22 mouse cellular contexts compared by ENCODE assay signal in genomic region chr8:114911031-114911580, GRCm38 (mm10).
A peak's percentile ranks its signal among the peaks of the same experiment; 100 is the strongest.
DNase-seq lines count a peak whose midpoint lies in the region; ATAC-seq lines count a peak whose summit lies in the region.
"Had no signal": no experiment of that assay in that cellular context is flagged by ENCODE, and none has a peak within 500 bp of the region (broad histone marks: within the 10 kb centered on the region; RNA-seq: fewer than 3 reads in every experiment).

No protein-coding gene starts in this region.

- H3K4me2 ChIP-seq in hindbrain, embryonic 11.5 days (replicated peaks; ENCODE audit: low read depth, low read length) = no peak overlapping the region
- H3K4me2 ChIP-seq in forebrain, embryonic 15.5 days (replicated peaks) = peak overlapping the region; percentile 36
- H3K4me2 ChIP-seq in hindbrain, embryonic 15.5 days = peak overlapping the region; percentile 42
- peak overlapping the region; percentile 44 for H3K4me2 ChIP-seq in neural tube, embryonic 12.5 days (replicated peaks)
- H3K4me2 ChIP-seq: heart, embryonic 11.5 days; limb, embryonic 13.5 days; liver, embryonic 13.5 days; lung, embryonic 15.5 days; stomach, embryonic 15.5 days had no signal

- peaks cover 3% of the 10 kb centered on the region; the same call in 1 of the 2 replicates for H3K4me1 ChIP-seq in hindbrain, embryonic 11.5 days (replicated peaks; ENCODE audit: control insufficient read depth, insufficient read depth, low read length)
- peaks cover 45% of the 10 kb centered on the region for H3K4me1 ChIP-seq in hindbrain, embryonic 10.5 days (replicated peaks)
- H3K4me1 ChIP-seq in forebrain, embryonic 15.5 days = peaks cover 12% of the 10 kb centered on the region
- H3K4me1 ChIP-seq in hindbrain, embryonic 15.5 days (replicated peaks) = peaks cover 20% of the 10 kb centered on the region
- peaks cover 22% of the 10 kb centered on the region for H3K4me1 ChIP-seq in neural tube, embryonic 12.5 days
- H3K4me1 ChIP-seq: liver, embryonic 13.5 days; stomach, embryonic 15.5 days had no signal

- H3K9ac ChIP-seq in hindbrain, embryonic 11.5 days (ENCODE audit: low read depth, low read length) = no peak overlapping the region
- no peak overlapping the region; the same call in 1 of the 2 replicates for H3K9ac ChIP-seq in forebrain, embryonic 15.5 days (replicated peaks)
- H3K9ac ChIP-seq in hindbrain, embryonic 15.5 days = 0 out of 2 replicates have a peak overlapping the region, but pooled peaks have one; percentile 6
- H3K9ac ChIP-seq in neural tube, embryonic 12.5 days = 0 out of 2 replicates have a peak overlapping the region, but pooled peaks have one; percentile 9
- H3K9ac ChIP-seq: limb, embryonic 13.5 days; liver, embryonic 13.5 days; lung, embryonic 15.5 days; stomach, embryonic 15.5 days had no signal

- H3K36me3 ChIP-seq in hindbrain, embryonic 11.5 days (ENCODE audit: control insufficient read depth, insufficient read depth, low read length) = no peaks in the 10 kb centered on the region
- no peaks in the 10 kb centered on the region for H3K36me3 ChIP-seq in hindbrain, embryonic 10.5 days
- H3K36me3 ChIP-seq in forebrain, embryonic 15.5 days = no peaks in the 10 kb centered on the region
- no peaks in the 10 kb centered on the region for H3K36me3 ChIP-seq in hindbrain, embryonic 15.5 days
- H3K36me3 ChIP-seq in neural tube, embryonic 12.5 days = no peaks in the 10 kb centered on the region
- H3K36me3 ChIP-seq: limb, embryonic 13.5 days; liver, embryonic 13.5 days; lung, embryonic 15.5 days; stomach, embryonic 15.5 days had no signal

- no peak overlapping the region for H3K27ac ChIP-seq in hindbrain, embryonic 11.5 days (ENCODE audit: low read depth, low read length)
- H3K27ac ChIP-seq in hindbrain, embryonic 10.5 days = no peak overlapping the region
- no peak overlapping the region for H3K27ac ChIP-seq in forebrain, embryonic 15.5 days (replicated peaks)
- H3K27ac ChIP-seq in hindbrain, embryonic 15.5 days (replicated peaks) = no peak overlapping the region
- H3K27ac ChIP-seq in neural tube, embryonic 12.5 days = no peak overlapping the region
- H3K27ac ChIP-seq: gastrocnemius, adult 2 months; limb, embryonic 13.5 days; liver, embryonic 13.5 days; lung, embryonic 15.5 days; macrophage; stomach, embryonic 15.5 days had no signal

- no peaks in the 10 kb centered on the region for H3K27me3 ChIP-seq in hindbrain, embryonic 11.5 days (ENCODE audit: control insufficient read depth, insufficient read depth, low read length)
- H3K27me3 ChIP-seq in hindbrain, embryonic 10.5 days (ENCODE audit: insufficient read depth, poor library complexity, severe bottlenecking) = 0 out of 2 replicates have a peak, but pooled peaks cover 5% of the 10 kb centered on the region
- H3K27me3 ChIP-seq in forebrain, embryonic 15.5 days = no peaks in the 10 kb centered on the region
- no peaks in the 10 kb centered on the region for H3K27me3 ChIP-seq in hindbrain, embryonic 15.5 days
- no peaks in the 10 kb centered on the region for H3K27me3 ChIP-seq in neural tube, embryonic 12.5 days (replicated peaks)
- H3K27me3 ChIP-seq: CH12.LX; limb, embryonic 13.5 days; liver, embryonic 13.5 days; lung, embryonic 15.5 days; stomach, embryonic 15.5 days had no signal

- DNase-seq in hindbrain, embryonic 11.5 days (ENCODE audit: low spot score) = peak; percentile 14
- DNase-seq in hindbrain, embryonic 10.5 days (ENCODE audit: low spot score) = no peak
- DNase-seq in frontal cortex, adult 2 months (ENCODE audit: extremely low spot score in 1 of 2, low spot score in 1 of 2) = no peak
- DNase-seq in embryo, embryonic 10 days (ENCODE audit: low spot score) = no peak
- DNase-seq: adrenal gland, postnatal 14 days; cerebellum, adult 11 months; cerebellum, postnatal 36 days; gastrocnemius, adult 2 months; heart, postnatal 10 days; liver, embryonic 13.5 days; retina, postnatal 1 day; thymus, adult 2 months had no signal

- 51% methylated on average over 17 of the region's 17 CpGs for WGBS in hindbrain, embryonic 11.5 days
- WGBS in hindbrain, embryonic 10.5 days = 71% methylated on average over 17 of the region's 17 CpGs
- 26% methylated on average over 17 of the region's 17 CpGs for WGBS in forebrain, embryonic 15.5 days
- WGBS in hindbrain, embryonic 15.5 days = 14% methylated on average over 17 of the region's 17 CpGs
- 26% methylated on average over 17 of the region's 17 CpGs for WGBS in neural tube, embryonic 12.5 days

- no peak for ATAC-seq in hindbrain, embryonic 11.5 days (ENCODE audit: low FRiP score)
- ATAC-seq in forebrain, embryonic 15.5 days (replicated peaks) = no peak
- ATAC-seq in hindbrain, embryonic 15.5 days (ENCODE audit: low FRiP score, low read depth) = no peak
- no peak for ATAC-seq in neural tube, embryonic 12.5 days (ENCODE audit: low FRiP score, low read depth)
- no peak for ATAC-seq in megakaryocyte-erythroid progenitor cell, adult 5-6 weeks (replicated peaks; ENCODE audit: low FRiP score, low TSS enrichment, poor library complexity, severe bottlenecking)

- H3K4me3 ChIP-seq in hindbrain, embryonic 11.5 days (ENCODE audit: low read depth, low read length) = no peak overlapping the region
- H3K4me3 ChIP-seq in hindbrain, embryonic 10.5 days = no peak overlapping the region
- 0 out of 2 replicates have a peak overlapping the region, but pooled peaks have one; percentile 4 for H3K4me3 ChIP-seq in forebrain, embryonic 15.5 days
- H3K4me3 ChIP-seq in hindbrain, embryonic 15.5 days = 0 out of 2 replicates have a peak overlapping the region, but pooled peaks have one; percentile 3
- H3K4me3 ChIP-seq in neural tube, embryonic 12.5 days = no peak overlapping the region
- H3K4me3 ChIP-seq: gastrocnemius, adult 2 months; limb, embryonic 13.5 days; liver, embryonic 13.5 days; lung, embryonic 15.5 days; stomach, embryonic 15.5 days had no signal

- no peaks in the 10 kb centered on the region for H3K9me3 ChIP-seq in hindbrain, embryonic 11.5 days (ENCODE audit: control insufficient read depth, low read length)
- H3K9me3 ChIP-seq in hindbrain, embryonic 10.5 days = no peaks in the 10 kb centered on the region
- H3K9me3 ChIP-seq in forebrain, embryonic 15.5 days = no peaks in the 10 kb centered on the region
- H3K9me3 ChIP-seq in hindbrain, embryonic 15.5 days = no peaks in the 10 kb centered on the region
- no peaks in the 10 kb centered on the region for H3K9me3 ChIP-seq in neural tube, embryonic 12.5 days
- H3K9me3 ChIP-seq: limb, embryonic 13.5 days; liver, embryonic 13.5 days; lung, embryonic 15.5 days; stomach, embryonic 15.5 days had no signal

Comparison
In these comparisons a context has a peak if more than half of its experiments do, and no peak if none do; other contexts are left out.
1. H3K4me3 ChIP-seq: peak in forebrain, embryonic 15.5 days (single experiment) and hindbrain, embryonic 15.5 days (single experiment); none in hindbrain, embryonic 11.5 days (single experiment), hindbrain, embryonic 10.5 days (single experiment) and neural tube, embryonic 12.5 days (single experiment).
2. H3K9ac ChIP-seq: peak in hindbrain, embryonic 15.5 days (single experiment) and neural tube, embryonic 12.5 days (single experiment); none in hindbrain, embryonic 11.5 days (single experiment) and forebrain, embryonic 15.5 days (single experiment).